Mouse (Mus musculus) urinary bladder, adult 18-20 months (tissue): ENCODE results near the gene Gm49355.

Source experiments
- DNase-seq, 2 experiments: peaks; one replicate each; pipeline ENCODE4 v3.0.0; 2022; ENCODE audit warnings: low spot score in 2 of 2, mixed read lengths in 2 of 2

Gene Gm49355

GRCm38 (mm10) chr14:12342458-12343131 lies 58.8 kb downstream of the Gm49355 start:
- DNase-seq: no peak

GRCm38 (mm10) chr14:12343451-12343941 lies 59.7 kb downstream of the Gm49355 start:
- no peak for DNase-seq

GRCm38 (mm10) chr14:12344061-12344745 lies 60.4 kb downstream of the Gm49355 start:
- no peak for DNase-seq

- no peak for DNase-seq
These were observed 61.0 kb downstream of the Gm49355 start for GRCm38 (mm10) chr14:12344746-12345240.

- DNase-seq: no peak
These were observed 61.6 kb downstream of the Gm49355 start for GRCm38 (mm10) chr14:12345241-12345921.

GRCm38 (mm10) chr14:12346011-12346864 lies 62.5 kb downstream of the Gm49355 start:
- DNase-seq: no peak

GRCm38 (mm10) chr14:12346865-12347600 lies 63.3 kb downstream of the Gm49355 start:
- DNase-seq: no peak

- DNase-seq: no peak
These were observed 64.3 kb downstream of the Gm49355 start, which contains the start of gene Fezf2 for GRCm38 (mm10) chr14:12348089-12348488. TSS of gene Fezf2 (minus strand) at chr14:12348189.

- DNase-seq: no peak
These were observed 65.7 kb downstream of the Gm49355 start for GRCm38 (mm10) chr14:12349334-12350090.

GRCm38 (mm10) chr14:12350271-12350916 lies 66.6 kb downstream of the Gm49355 start:
- no peak for DNase-seq
